Mouse (Mus musculus): ENCODE data around the gene Phyhd1.

- TF ChIP-seq GATA1 (IDR thresholded peaks at IDR 0.05; ENCODE audit: borderline replicate concordance, low read length) = no peak
- no peak for TF ChIP-seq FLI1 (IDR thresholded peaks at IDR 0.05; ENCODE audit: low read length)
Observed at GRCm38 (mm10) chr2:30263811-30264210, 2.2 kb upstream of the Phyhd1 start.

Measured in megakaryocyte, embryonic 14.5 days (primary cell).